Mouse (Mus musculus) kidney, postnatal 0 days (tissue): ENCODE measurements around the gene Tmem184b. TPM values are rescaled to one million over a fixed set of nuclear protein-coding genes. Genes with fewer than 3 reads are reported as not detected.

Source experiments
- ATAC-seq: fragments of 200-750 bp; cut with Nextera tagmentation; replicated peaks from 2 replicates; pipeline ENCODE4 v1.8.0; 2017; ENCODE audit warnings: low read depth, moderate number of reproducible peaks, moderate TSS enrichment, moderate library complexity; ENCODE audit not compliant: low FRiP score
- DNase-seq: peaks from one replicate; pipeline ENCODE4 v3.0.0-alpha.2; 2016; ENCODE audit warnings: low spot score
- H3K27ac ChIP-seq: fragments of 300-500 bp; sonication (generic); 2 replicates; pipeline ENCODE4 v1.5.1; 2014; ENCODE audit warnings: mild to moderate bottlenecking
- H3K27me3 ChIP-seq: fragments of 300-500 bp; sonication (generic); 2 replicates; pipeline ENCODE4 v1.6.1; 2014; ENCODE audit warnings: low read length, mixed read lengths; ENCODE audit not compliant: insufficient read depth
- H3K36me3 ChIP-seq: fragments of 300-500 bp; sonication (generic); 2 replicates; pipeline ENCODE4 v1.6.1; 2014; ENCODE audit warnings: low read length, mixed read lengths; ENCODE audit not compliant: insufficient read depth
- H3K4me1 ChIP-seq: fragments of 300-500 bp; sonication (generic); replicated peaks from 2 replicates; pipeline ENCODE4 v1.6.1; 2014; ENCODE audit warnings: antibody characterized with exemption, low read length, mixed read lengths; ENCODE audit not compliant: insufficient read depth
- H3K4me2 ChIP-seq: fragments of 300-500 bp; sonication (generic); 2 replicates; pipeline ENCODE4 v1.6.1; 2014; ENCODE audit warnings: mild to moderate bottlenecking, low read length, moderate library complexity, mixed read lengths
- H3K4me3 ChIP-seq: fragments of 300-500 bp; sonication (generic); replicated peaks from 2 replicates; pipeline ENCODE4 v1.5.1; 2014; ENCODE audit warnings: low read depth, low read length
- H3K9ac ChIP-seq: fragments of 300-500 bp; sonication (generic); 2 replicates; pipeline ENCODE4 v1.6.1; 2014; ENCODE audit warnings: low read depth, low read length
- H3K9me3 ChIP-seq: fragments of 300-500 bp; sonication (generic); replicated peaks from 2 replicates; pipeline ENCODE4 v1.6.1; 2016; ENCODE audit warnings: low read length, inconsistent platforms, mixed read lengths
- CTCF ChIP-seq: IDR thresholded peaks from 2 replicates; pipeline ENCODE4 v1.5.1; 2016; ENCODE audit warnings: antibody characterized with exemption, low read depth, mild to moderate bottlenecking, moderate library complexity
- WGBS: fragments of 180-500 bp; shearing (Covaris S2); extraction: QIAGEN DNeasy Blood & Tissue Kit; methylation state at CpG from one replicate; pipeline ENCODE4 v1.1.7; 2014; 5-methylcytosine and 5-hydroxymethylcytosine counted together
- polyA plus RNA-seq: library from polyadenylated mRNA; unstranded; fragments of >200 nt; fragmentation: Nextera tagmentation; extraction: Ambion mirVana; gene quantifications from 2 replicates; pipeline ENCODE4 v1.2.1, GENCODE M21; 2015

The Tmem184b gene
- polyA plus RNA-seq, 1 experiment from 2014 or later = 44.4 TPM

GRCm38 (mm10) chr15:79431925-79432324, 28.6 kb upstream of the Tmem184b start:
- H3K9ac ChIP-seq = 0 out of 2 replicates have a peak overlapping the region, but pooled peaks have one; percentile 1
- peak overlapping the region; percentile 58; the same call in 1 of the 2 replicates for H3K27ac ChIP-seq
- DNase-seq = peak; percentile 59
- no peak overlapping the region for H3K4me2 ChIP-seq
- no peaks in the 10 kb centered on the region for H3K27me3 ChIP-seq
- H3K4me1 ChIP-seq = peaks cover 24% of the 10 kb centered on the region
- WGBS = 47% methylated on average over 7 of the region's 7 CpGs
- ATAC-seq = no peak
- peaks cover 30% of the 10 kb centered on the region for H3K36me3 ChIP-seq
- no peak for TF ChIP-seq CTCF
- H3K9me3 ChIP-seq = no peaks in the 10 kb centered on the region
- no peak overlapping the region for H3K4me3 ChIP-seq

GRCm38 (mm10) chr15:79430461-79431000, 27.2 kb upstream of the Tmem184b start:
- no peaks in the 10 kb centered on the region for H3K27me3 ChIP-seq
- ATAC-seq (no peak), DNase-seq (no peak)
- no peak overlapping the region for H3K27ac ChIP-seq
- H3K9ac ChIP-seq = no peak overlapping the region
- H3K4me1 ChIP-seq = peaks cover 10% of the 10 kb centered on the region
- H3K36me3 ChIP-seq = peaks cover 44% of the 10 kb centered on the region
- WGBS = 71% methylated on average over 10 of the region's 10 CpGs
- no peaks in the 10 kb centered on the region for H3K9me3 ChIP-seq
- no peak for TF ChIP-seq CTCF
- no peak overlapping the region for H3K4me3 ChIP-seq
- no peak overlapping the region for H3K4me2 ChIP-seq

- Histone ChIP-seq H3K27ac (no peak overlapping the region), H3K27me3 (no peaks in the 10 kb centered on the region), H3K9ac (no peak overlapping the region), H3K36me3 (peaks cover 47% of the 10 kb centered on the region), H3K4me2 (no peak overlapping the region), H3K4me1 (peaks cover 6% of the 10 kb centered on the region), H3K4me3 (no peak overlapping the region), H3K9me3 (no peaks in the 10 kb centered on the region)
- no peak for TF ChIP-seq CTCF
- 55% methylated on average over 7 of the region's 9 CpGs for WGBS
- DNase-seq (no peak), ATAC-seq (no peak)
Observed at GRCm38 (mm10) chr15:79429994-79430393, 26.6 kb upstream of the Tmem184b start.

GRCm38 (mm10) chr15:79429527-79429926, 26.2 kb upstream of the Tmem184b start:
- DNase-seq = no peak
- WGBS = 69% methylated on average over 12 of the region's 12 CpGs
- Histone ChIP-seq H3K9me3 (no peaks in the 10 kb centered on the region), H3K9ac (no peak overlapping the region), H3K36me3 (peaks cover 49% of the 10 kb centered on the region), H3K4me3 (no peak overlapping the region), H3K27me3 (no peaks in the 10 kb centered on the region), H3K4me2 (no peak overlapping the region), H3K27ac (no peak overlapping the region), H3K4me1 (peaks cover 4% of the 10 kb centered on the region; the same call in 1 of the 2 replicates)
- ATAC-seq = no peak
- TF ChIP-seq CTCF = no peak

- DNase-seq (no peak), ATAC-seq (no peak)
- no peak overlapping the region for H3K9ac ChIP-seq
- WGBS = 76% methylated on average over 4 of the region's 4 CpGs
- no peak overlapping the region for H3K27ac ChIP-seq
- H3K36me3 ChIP-seq = peaks cover 52% of the 10 kb centered on the region
- peaks cover 4% of the 10 kb centered on the region; the same call in 1 of the 2 replicates for H3K4me1 ChIP-seq
- H3K9me3 ChIP-seq = no peaks in the 10 kb centered on the region
- H3K27me3 ChIP-seq = no peaks in the 10 kb centered on the region
- H3K4me3 ChIP-seq = no peak overlapping the region
- TF ChIP-seq CTCF = no peak
- no peak overlapping the region for H3K4me2 ChIP-seq
Observed at GRCm38 (mm10) chr15:79428616-79429015, 25.2 kb upstream of the Tmem184b start.

- DNase-seq = no peak
- H3K27ac ChIP-seq = no peak overlapping the region
- H3K4me2 ChIP-seq = no peak overlapping the region
- no peak overlapping the region for H3K9ac ChIP-seq
- TF ChIP-seq CTCF = no peak
- H3K4me1 ChIP-seq = peaks cover under 1% of the 10 kb centered on the region; the same call in 1 of the 2 replicates
- no peaks in the 10 kb centered on the region for H3K27me3 ChIP-seq
- no peak overlapping the region for H3K4me3 ChIP-seq
- H3K9me3 ChIP-seq = no peaks in the 10 kb centered on the region
- peaks cover 62% of the 10 kb centered on the region for H3K36me3 ChIP-seq
- ATAC-seq = no peak
- WGBS = 81% methylated on average over 6 of the region's 6 CpGs
Observed at GRCm38 (mm10) chr15:79427516-79427915, 24.1 kb upstream of the Tmem184b start.

GRCm38 (mm10) chr15:79425516-79425915, 22.1 kb upstream of the Tmem184b start:
- no peaks in the 10 kb centered on the region for H3K27me3 ChIP-seq
- H3K36me3 ChIP-seq = peaks cover 73% of the 10 kb centered on the region
- no peaks in the 10 kb centered on the region for H3K4me1 ChIP-seq
- H3K4me2 ChIP-seq = no peak overlapping the region
- no peaks in the 10 kb centered on the region for H3K9me3 ChIP-seq
- H3K4me3 ChIP-seq = no peak overlapping the region
- no peak overlapping the region for H3K9ac ChIP-seq
- no peak overlapping the region for H3K27ac ChIP-seq
- TF ChIP-seq CTCF = no peak
- WGBS = 68% methylated on average over 11 of the region's 11 CpGs
- no peak for DNase-seq
- peak; percentile 34; the same call in 1 of the 2 replicates for ATAC-seq
